Mouse (Mus musculus): ENCODE data around the gene Rtbdn. TPM values are rescaled to one million over a fixed set of nuclear protein-coding genes. Genes with fewer than 3 reads are reported as not detected.

The Rtbdn gene
- total RNA-seq, 2 experiments from 2014 or later = not detected

DNA sequence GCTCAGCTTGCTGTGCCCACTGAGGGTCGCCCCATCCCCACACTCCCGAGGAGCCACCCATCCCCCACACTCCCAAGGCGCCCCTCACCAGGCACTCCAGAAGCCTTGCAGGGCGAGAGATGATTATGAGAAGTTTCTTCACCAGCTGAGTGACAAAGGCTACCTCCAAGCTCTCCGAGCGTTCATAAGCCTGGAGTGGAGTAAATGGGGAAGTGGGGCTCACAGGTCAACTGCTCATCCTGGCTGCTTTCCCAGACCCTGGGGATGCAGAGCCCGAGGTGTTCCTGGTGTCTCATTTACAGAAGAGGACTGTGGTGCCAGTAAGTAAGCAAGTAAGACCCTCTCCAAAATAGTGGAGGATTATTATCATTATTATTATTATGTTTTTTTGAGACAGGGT lies 21.2 kb upstream of the Rtbdn start:
- no peak for DNase-seq

- no peak for DNase-seq
Observed at GRCm38 (mm10) chr8:84927513-84927912, 19.3 kb upstream of the Rtbdn start.

- DNase-seq = peak; percentile 55 to 79
Observed at GRCm38 (mm10) chr8:84928456-84929306, 18.1 kb upstream of the Rtbdn start.

GRCm38 (mm10) chr8:84930582-84930981 lies 16.2 kb upstream of the Rtbdn start:
- no peak for DNase-seq

DNA sequence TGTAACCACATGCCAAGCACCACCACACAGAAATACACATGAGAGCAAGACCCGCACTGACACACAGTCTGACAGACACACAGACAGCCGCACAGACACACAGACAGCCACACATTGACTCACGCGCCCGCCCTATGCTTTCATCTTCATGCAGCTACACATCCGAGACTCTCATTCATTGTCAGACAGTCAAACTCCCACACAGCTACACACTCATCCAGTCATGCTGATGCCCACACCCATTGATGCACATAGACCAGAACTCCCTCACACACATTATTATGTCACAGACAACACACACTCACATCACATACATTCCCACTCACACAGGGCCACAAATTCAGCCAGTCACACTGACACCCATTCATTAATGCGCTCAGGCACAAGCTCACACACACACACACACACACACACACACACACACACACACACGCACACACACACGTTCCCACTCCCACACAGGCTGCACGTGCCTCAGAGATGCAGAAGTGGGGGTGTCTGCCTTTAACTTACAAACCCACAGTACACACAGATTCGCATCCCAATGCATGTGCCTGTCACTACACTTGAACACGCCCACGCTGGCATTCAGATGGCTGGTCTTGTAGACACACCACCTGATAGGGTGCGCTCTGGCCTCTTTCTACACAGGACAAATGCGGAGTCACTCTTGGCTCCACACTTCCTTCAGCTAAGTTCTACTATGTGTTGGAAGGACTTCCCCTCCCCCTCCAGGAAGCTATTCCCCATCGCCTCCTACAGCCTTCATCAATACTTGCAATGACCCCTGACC lies 12.8 kb upstream of the Rtbdn start:
- no peak for DNase-seq

DNA sequence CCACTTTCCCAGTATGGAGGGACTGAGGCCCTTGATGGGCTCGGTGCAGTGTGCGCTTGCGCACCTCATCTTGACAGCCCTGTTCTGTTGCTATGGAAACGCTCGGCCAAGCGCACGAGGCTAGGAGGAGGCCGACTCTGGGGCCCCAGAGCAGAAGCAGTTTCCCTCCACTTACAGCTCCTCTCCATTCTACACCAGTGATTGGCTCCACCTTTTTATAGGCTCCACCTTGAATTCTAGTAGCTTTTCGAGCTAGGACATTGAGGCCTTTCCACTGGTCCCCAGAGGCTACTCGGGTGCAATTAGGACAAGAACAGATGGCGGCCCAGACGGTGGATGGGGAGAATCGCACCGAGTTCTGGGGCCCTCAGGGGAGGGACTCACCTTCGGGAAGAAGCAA lies 11.9 kb upstream of the Rtbdn start:
- no peak for DNase-seq

GRCm38 (mm10) chr8:84935489-84935888 lies 11.3 kb upstream of the Rtbdn start:
- no peak for DNase-seq

DNA sequence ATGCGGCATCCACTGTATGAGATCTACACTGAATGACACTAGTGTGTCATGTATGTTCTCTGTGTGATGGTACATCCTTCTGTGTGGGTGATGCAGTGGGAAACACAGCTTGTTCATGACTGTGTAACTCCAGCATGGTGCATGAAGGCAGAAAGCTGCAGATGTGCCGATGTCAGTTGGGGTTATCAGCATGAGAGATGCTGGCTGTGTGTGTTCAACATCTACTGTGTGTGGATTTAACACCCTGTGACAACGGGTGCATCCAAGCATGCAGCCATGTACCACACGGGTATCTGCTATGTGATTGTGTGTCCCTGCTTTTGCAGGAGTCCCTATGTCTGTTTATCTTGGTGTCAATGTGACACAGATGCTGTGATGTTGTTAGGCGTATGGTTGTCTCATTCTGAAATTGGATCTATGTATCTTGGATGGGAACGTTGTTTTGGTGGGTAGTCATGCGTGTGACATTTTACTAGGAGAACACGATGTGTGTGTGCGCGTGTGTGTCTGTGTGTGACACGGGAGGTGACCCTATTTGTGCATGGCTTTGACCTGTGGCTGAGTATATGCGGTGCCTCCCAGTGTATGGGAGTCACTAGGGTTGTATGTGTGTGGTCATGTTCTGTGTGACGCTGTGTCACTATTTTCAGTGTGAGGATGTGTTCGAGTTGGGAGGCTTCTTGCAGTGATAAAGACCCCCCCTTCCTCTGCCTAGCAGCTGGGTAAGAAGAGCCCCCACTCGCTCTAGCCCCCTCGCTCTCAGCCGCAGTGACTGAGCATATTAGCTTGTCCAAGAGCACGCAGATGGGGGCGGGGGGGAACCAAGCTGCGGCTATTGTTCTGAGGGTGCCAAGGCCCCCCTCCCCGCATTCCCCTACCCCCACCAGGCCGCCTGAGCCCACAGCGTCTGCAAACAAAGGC lies 10.5 kb upstream of the Rtbdn start:
- no peak for DNase-seq

- peak; percentile 35 to 54 for DNase-seq
Observed at GRCm38 (mm10) chr8:84936962-84937546, 9.7 kb upstream of the Rtbdn start, which contains the start of gene Mast1. Gene Mast1, minus strand, starts transcription at chr8:84937359.

- no peak for DNase-seq
Observed at GRCm38 (mm10) chr8:84937620-84938485, 8.9 kb upstream of the Rtbdn start.

- no peak for DNase-seq
Observed at GRCm38 (mm10) chr8:84943699-84944098, 3.1 kb upstream of the Rtbdn start.

DNA sequence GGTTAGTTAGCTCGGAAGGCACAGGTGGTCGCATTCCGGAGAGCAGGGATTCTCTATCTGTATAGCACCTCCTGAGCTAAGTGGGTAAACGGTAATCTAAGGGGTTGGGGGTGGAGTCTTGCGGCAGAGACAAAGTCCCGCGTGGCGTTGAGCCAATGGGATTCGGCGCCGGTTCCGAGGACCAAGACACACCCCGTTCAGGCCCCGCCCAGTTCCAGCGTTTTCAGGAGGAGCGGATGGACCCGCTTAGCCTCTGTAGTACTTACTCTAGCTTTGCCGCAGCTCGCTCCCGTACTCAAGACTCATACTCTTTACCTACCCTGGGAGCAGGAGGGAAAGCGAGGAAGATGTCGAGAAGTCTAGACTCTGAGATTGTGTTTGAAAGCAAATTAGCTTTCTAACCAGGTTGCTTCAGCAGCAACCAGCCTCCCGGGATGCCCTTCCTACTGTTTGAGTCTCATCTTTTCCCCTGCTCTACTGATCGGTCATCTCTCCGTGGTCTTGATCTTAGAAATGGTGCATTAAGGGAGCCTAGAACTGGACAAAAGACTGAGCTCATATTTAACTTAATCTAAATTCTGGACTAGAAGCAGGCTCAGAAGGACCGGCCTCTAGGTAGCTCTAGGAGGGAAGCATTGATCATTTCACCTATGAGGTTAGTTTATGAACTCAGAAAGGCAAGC lies 2.2 kb upstream of the Rtbdn start:
- peak; percentile 38 for DNase-seq

- no peak for DNase-seq
Observed at GRCm38 (mm10) chr8:84945235-84945632, 1.6 kb upstream of the Rtbdn start.

GRCm38 (mm10) chr8:84945633-84946527 lies 911 bp upstream of the Rtbdn start:
- DNase-seq = no peak

GRCm38 (mm10) chr8:84947241-84947545 lies 402 bp downstream of the Rtbdn start:
- DNase-seq = peak in 1 of 2 experiments; percentile 73

DNA sequence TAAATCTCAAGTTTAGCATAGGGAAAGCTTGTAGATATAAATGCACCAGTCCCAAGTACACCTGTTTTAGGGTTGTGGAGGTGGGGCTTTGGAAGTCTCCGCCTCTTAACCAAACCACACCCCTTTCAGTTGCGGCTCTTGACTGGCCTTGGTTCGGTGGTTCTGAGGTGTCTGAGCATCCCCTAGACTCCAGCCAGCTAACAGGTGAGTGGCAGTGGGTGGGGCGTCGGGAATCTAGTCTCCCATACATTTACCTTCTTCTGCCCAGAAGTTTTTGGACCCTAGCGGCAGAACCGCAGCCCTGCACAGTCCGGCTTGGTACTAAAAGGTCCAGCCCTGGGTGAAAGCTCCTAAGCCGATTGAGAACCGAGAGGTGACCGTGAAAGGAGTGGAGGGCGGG lies 3.0 kb downstream of the Rtbdn start:
- DNase-seq = no peak

DNA sequence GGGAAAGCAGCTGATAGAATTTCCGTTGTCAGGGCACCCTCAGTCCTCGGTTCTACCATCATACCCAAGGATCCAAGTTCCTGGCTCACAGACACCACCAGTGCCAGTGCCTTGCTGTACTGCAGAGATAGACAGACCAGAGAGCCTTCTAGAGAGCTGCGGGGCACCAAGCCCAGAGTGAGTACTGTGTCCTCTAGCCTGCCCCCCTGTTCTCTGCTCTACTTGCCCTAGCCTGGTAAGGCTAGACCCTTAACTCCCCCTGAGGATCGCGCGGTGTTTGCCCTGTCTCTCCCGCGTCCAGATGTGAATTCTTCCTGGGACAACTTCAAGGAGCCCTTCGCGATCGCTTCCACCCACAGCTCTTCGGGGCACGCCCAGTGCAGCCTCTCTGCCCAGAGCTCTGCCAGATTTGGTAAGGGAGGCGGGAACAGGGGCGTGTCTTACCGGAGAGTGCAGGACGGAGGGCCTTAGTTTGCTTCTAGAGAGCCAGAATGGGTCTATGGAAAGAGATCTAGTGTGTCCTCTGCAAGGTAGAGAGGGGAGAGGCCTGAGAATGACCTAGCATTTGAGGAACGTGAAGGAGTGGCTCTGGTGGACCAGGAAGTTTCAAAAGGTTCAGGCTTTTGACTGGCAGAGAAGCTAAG lies 5.9 kb downstream of the Rtbdn start:
- DNase-seq = peak; percentile 62 to 64

- peak; percentile 41 to 82 for DNase-seq
Observed at GRCm38 (mm10) chr8:84956768-84957167, 10.0 kb downstream of the Rtbdn start.

DNA sequence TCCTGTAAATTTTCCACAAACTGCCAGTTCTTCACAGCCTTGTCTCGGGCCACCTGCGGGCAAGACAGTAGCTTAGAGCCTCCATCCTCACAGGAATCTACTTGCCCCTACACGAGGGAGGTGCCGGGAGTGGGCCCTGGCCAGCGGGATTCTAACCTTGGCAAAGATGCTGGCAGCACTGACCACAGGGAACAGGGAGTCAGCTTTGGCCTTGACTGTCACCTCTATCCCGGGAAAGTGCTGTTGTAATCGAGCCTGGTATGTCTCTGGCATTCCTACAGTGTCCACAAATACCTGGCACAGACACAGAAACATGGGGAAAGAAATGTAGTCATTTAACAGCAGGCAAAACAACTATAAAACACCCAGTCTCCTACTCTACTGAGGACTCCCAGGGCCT lies 13.0 kb downstream of the Rtbdn start:
- DNase-seq = peak; percentile 45 to 66

All from heart, adult 18-20 months (tissue).